8 mouse cellular contexts compared by ENCODE assay signal in genomic region chr19:47674419-47674818, GRCm38 (mm10). TPM values are rescaled to one million over a fixed set of nuclear protein-coding genes. Genes with fewer than 3 reads are reported as not detected.
DNase-seq lines count a peak whose midpoint lies in the region; ATAC-seq and TF ChIP-seq lines count a peak whose summit lies in the region.
"Had no signal": no experiment of that assay in that cellular context is flagged by ENCODE, and none has a peak within 500 bp of the region (broad histone marks: within the 10 kb centered on the region; RNA-seq: fewer than 3 reads in every experiment).

No protein-coding gene starts in this region.

- no peaks in the 10 kb centered on the region for H3K9me3 ChIP-seq in kidney, embryonic 15.5 days (replicated peaks)
- no peaks in the 10 kb centered on the region for H3K9me3 ChIP-seq in ES-E14 (ENCODE audit: control insufficient read depth, insufficient read depth, low read depth, low read length)
- no peaks in the 10 kb centered on the region for H3K9me3 ChIP-seq in kidney, postnatal 0 days (replicated peaks; ENCODE audit: low read length)
- H3K9me3 ChIP-seq: midbrain, embryonic 12.5 days had no signal

- in situ Hi-C loops in ES-E14 (cut with MboI; ENCODE audit: low sequenced_read_pairs in 2 of 2, unreplicated experiment in 2 of 2) = no loop called here

- DNase-seq in kidney, adult 2 months = peak; percentile 35
- peak; percentile 61 for DNase-seq in ES-E14 (ENCODE audit: low read depth, low spot score)
- DNase-seq in kidney, postnatal 0 days (ENCODE audit: low spot score) = peak; percentile 18
- no peak for DNase-seq in frontal cortex, postnatal 14 days (ENCODE audit: low spot score in 2 of 2)

- TF ChIP-seq CTCF in kidney, adult 2 months (conservative IDR thresholded peaks at IDR 0.05; ENCODE audit: insufficient read depth, insufficient read length, low read depth, low read length) = peak; percentile 66
- peak; percentile 78 for TF ChIP-seq CTCF in bone marrow, adult 2 months (IDR thresholded peaks at IDR 0.05; ENCODE audit: control insufficient read depth, insufficient read depth, low read length)
- TF ChIP-seq CTCF in kidney, postnatal 0 days (IDR thresholded peaks at IDR 0.05; ENCODE audit: low read depth) = peak; percentile 67

- H3K4me3 ChIP-seq in kidney, adult 2 months (ENCODE audit: insufficient read depth, low read depth, low read length) = no peak overlapping the region
- no peak overlapping the region for H3K4me3 ChIP-seq in kidney, embryonic 15.5 days (replicated peaks)
- no peak overlapping the region for H3K4me3 ChIP-seq in ES-E14 (ENCODE audit: insufficient read depth in 1 of 2, low read depth in 1 of 2, low read length in 2 of 2, poor library complexity in 1 of 2, severe bottlenecking in 1 of 2)
- H3K4me3 ChIP-seq in bone marrow, adult 2 months (replicated peaks; ENCODE audit: control insufficient read depth, low read depth, low read length) = no peak overlapping the region
- no peak overlapping the region for H3K4me3 ChIP-seq in kidney, postnatal 0 days (replicated peaks; ENCODE audit: low read depth, low read length)
- H3K4me3 ChIP-seq: midbrain, embryonic 12.5 days had no signal

- ATAC-seq in kidney, embryonic 15.5 days (replicated peaks; ENCODE audit: low FRiP score) = no peak
- ATAC-seq in kidney, postnatal 0 days (replicated peaks; ENCODE audit: low FRiP score, low read depth) = no peak
- ATAC-seq in megakaryocyte-erythroid progenitor cell, adult 5-6 weeks (replicated peaks; ENCODE audit: low FRiP score, low TSS enrichment, poor library complexity, severe bottlenecking) = peak; percentile 68

- WGBS in kidney, adult 2 months = 45% methylated on average over 8 of the region's 8 CpGs
- 48% methylated on average over 8 of the region's 8 CpGs for WGBS in kidney, embryonic 15.5 days
- 49% methylated on average over 8 of the region's 8 CpGs for WGBS in bone marrow, adult 2 months
- 50% methylated on average over 8 of the region's 8 CpGs for WGBS in kidney, postnatal 0 days

- no peaks in the 10 kb centered on the region for H3K27me3 ChIP-seq in kidney, adult 2 months (replicated peaks; ENCODE audit: control insufficient read depth, insufficient read depth, low read length)
- H3K27me3 ChIP-seq in kidney, embryonic 15.5 days = no peaks in the 10 kb centered on the region
- H3K27me3 ChIP-seq in kidney, postnatal 0 days (ENCODE audit: insufficient read depth, low read length) = no peaks in the 10 kb centered on the region

- H3K9ac ChIP-seq in kidney, embryonic 15.5 days = no peak overlapping the region
- no peak overlapping the region for H3K9ac ChIP-seq in ES-E14 (ENCODE audit: insufficient read depth, low read depth, low read length, poor library complexity, severe bottlenecking)
- no peak overlapping the region for H3K9ac ChIP-seq in kidney, postnatal 0 days (ENCODE audit: low read depth, low read length)
- H3K9ac ChIP-seq: midbrain, embryonic 12.5 days had no signal

- no peak for TF ChIP-seq POLR2A in kidney, adult 2 months (IDR thresholded peaks at IDR 0.05; ENCODE audit: low read depth, low read length)
- no peak for TF ChIP-seq POLR2A in bone marrow, adult 2 months (IDR thresholded peaks at IDR 0.05; ENCODE audit: borderline replicate concordance, control insufficient read depth, low read depth, low read length)

- no peaks in the 10 kb centered on the region for H3K4me1 ChIP-seq in kidney, adult 2 months (ENCODE audit: control insufficient read depth, insufficient read depth, low read length)
- no peaks in the 10 kb centered on the region for H3K4me1 ChIP-seq in kidney, embryonic 15.5 days
- H3K4me1 ChIP-seq in ES-E14 (ENCODE audit: control insufficient read depth in 2 of 2, insufficient read depth in 2 of 2, low read length in 2 of 2, poor library complexity in 1 of 2) = peaks cover 0 to 7% of the 10 kb centered on the region in 2 experiments; a peak in 1 of 4 replicates
- H3K4me1 ChIP-seq in bone marrow, adult 2 months (ENCODE audit: control insufficient read depth, insufficient read depth, low read length) = no peaks in the 10 kb centered on the region
- no peaks in the 10 kb centered on the region for H3K4me1 ChIP-seq in kidney, postnatal 0 days (replicated peaks; ENCODE audit: insufficient read depth, low read length)
- H3K4me1 ChIP-seq: midbrain, embryonic 12.5 days had no signal

- no peaks in the 10 kb centered on the region for H3K36me3 ChIP-seq in kidney, adult 2 months (ENCODE audit: control insufficient read depth, insufficient read depth, low read length)
- H3K36me3 ChIP-seq in kidney, embryonic 15.5 days = no peaks in the 10 kb centered on the region
- no peaks in the 10 kb centered on the region for H3K36me3 ChIP-seq in ES-E14 (ENCODE audit: control insufficient read depth, insufficient read depth, low read length, poor library complexity, severe bottlenecking)
- no peaks in the 10 kb centered on the region for H3K36me3 ChIP-seq in kidney, postnatal 0 days (ENCODE audit: insufficient read depth, low read length)
- H3K36me3 ChIP-seq: midbrain, embryonic 12.5 days had no signal

- H3K4me2 ChIP-seq in kidney, embryonic 15.5 days = no peak overlapping the region
- no peak overlapping the region for H3K4me2 ChIP-seq in kidney, postnatal 0 days (ENCODE audit: low read length)
- H3K4me2 ChIP-seq: midbrain, embryonic 12.5 days had no signal

- no peak overlapping the region for H3K27ac ChIP-seq in kidney, adult 2 months (ENCODE audit: insufficient read depth, low read depth, low read length)
- H3K27ac ChIP-seq in kidney, embryonic 15.5 days = no peak overlapping the region
- H3K27ac ChIP-seq in ES-E14 (ENCODE audit: insufficient read depth, low read depth, low read length, poor library complexity, severe bottlenecking) = no peak overlapping the region
- H3K27ac ChIP-seq in bone marrow, adult 2 months (ENCODE audit: control insufficient read depth, insufficient read depth, low read depth, low read length, poor library complexity) = no peak overlapping the region
- H3K27ac ChIP-seq in kidney, postnatal 0 days = no peak overlapping the region
- H3K27ac ChIP-seq: midbrain, embryonic 12.5 days had no signal

TF ChIP-seq in ES-E14, 5 proteins besides CTCF, POLR2A, EP300 and RAD21:
- TF ChIP-seq HCFC1 (IDR thresholded peaks at IDR 0.05; ENCODE audit: borderline replicate concordance, insufficient read depth, low read length) = no peak
- no peak for TF ChIP-seq MAFK (IDR thresholded peaks at IDR 0.05; ENCODE audit: insufficient read depth, low read depth, low read length)
- TF ChIP-seq ZC3H11A (IDR thresholded peaks at IDR 0.05; ENCODE audit: borderline replicate concordance, low read depth, low read length) = no peak
- no peak for TF ChIP-seq ZNF384 (IDR thresholded peaks at IDR 0.05; ENCODE audit: low read depth, low read length)
- no peak for TF ChIP-seq CHD2 (IDR thresholded peaks at IDR 0.05; ENCODE audit: low read depth, low read length)
TF ChIP-seq in ES-E14: peak in this region for 0.

RNA-seq across cellular contexts. Expression of gene Col17a1, which starts 17.5 kb away (rescaled TPM):
- 0.27 and 0.54 TPM in 2 replicates for polyA plus RNA-seq in kidney, adult 2 months (2012; rRNA removed)
- 0.49 and 0.84 TPM in 2 replicates for polyA plus RNA-seq in kidney, embryonic 15.5 days (2015; fragmentation: Nextera tagmentation; extraction: Ambion mirVana)
- 1.5 and 3.5 TPM in 2 replicates for total RNA-seq in ES-E14 (2012; rRNA removed)
- not detected in 2 replicates for polyA plus RNA-seq in bone marrow, adult 2 months (2011; ENCODE audit: insufficient read depth, insufficient read length, low replicate concordance, missing spikeins)
- polyA plus RNA-seq in kidney, postnatal 0 days (2015; fragmentation: Nextera tagmentation; extraction: Ambion mirVana) = 0.34 and 0.43 TPM in 2 replicates
- 4.0 TPM in 1 of 2 replicates, not detected in the other for total RNA-seq in megakaryocyte-erythroid progenitor cell, adult 5-6 weeks (2014; fragmentation: Nextera tagmentation)
- total RNA-seq in megakaryocyte-erythroid progenitor cell, adult 5-6 weeks (2017) = 0.19 TPM in 1 of 2 replicates, not detected in the other

RNA-seq across cellular contexts. Expression of gene Sfr1, which starts 57.1 kb away (rescaled TPM):
- polyA plus RNA-seq in kidney, adult 2 months (2012; rRNA removed) = 34.7 and 46.9 TPM in 2 replicates
- 237 and 238 TPM in 2 replicates for polyA plus RNA-seq in kidney, embryonic 15.5 days (2015; fragmentation: Nextera tagmentation; extraction: Ambion mirVana)
- 54.3 and 85.8 TPM in 2 replicates for total RNA-seq in ES-E14 (2012; rRNA removed)
- 35.6 and 53.0 TPM in 2 replicates for polyA plus RNA-seq in bone marrow, adult 2 months (2011; ENCODE audit: insufficient read depth, insufficient read length, low replicate concordance, missing spikeins)
- 224 and 225 TPM in 2 replicates for polyA plus RNA-seq in kidney, postnatal 0 days (2015; fragmentation: Nextera tagmentation; extraction: Ambion mirVana)
- 83.7 and 88.8 TPM in 2 replicates for total RNA-seq in megakaryocyte-erythroid progenitor cell, adult 5-6 weeks (2014; fragmentation: Nextera tagmentation)
- total RNA-seq in megakaryocyte-erythroid progenitor cell, adult 5-6 weeks (2017) = 154 and 178 TPM in 2 replicates

Comparison
In these comparisons a context has a peak if more than half of its experiments do, and no peak if none do; other contexts are left out.
1. DNase-seq: peak in kidney, adult 2 months (single experiment), ES-E14 (single experiment) and kidney, postnatal 0 days (single experiment); none in frontal cortex, postnatal 14 days (0 of 2).
2. Peak in every context shown above with its lines, with median percentiles within 50 percentile points of each other: CTCF ChIP-seq.